Mouse (Mus musculus) forebrain, embryonic 10.5 days (tissue): ENCODE measurements around the gene Farsa. TPM values are rescaled to one million over a fixed set of nuclear protein-coding genes. Genes with fewer than 3 reads are reported as not detected.

Experiments
- DNase-seq: peaks from one replicate; pipeline ENCODE4 v3.0.0-alpha.2; 2017; ENCODE audit warnings: low spot score; ENCODE audit errors: extremely low spot score
- H3K27ac ChIP-seq: fragments of 300-500 bp; sonication (generic); 2 replicates; pipeline ENCODE4 v1.5.1; 2016; ENCODE audit warnings: mild to moderate bottlenecking
- H3K27me3 ChIP-seq: fragments of 300-500 bp; sonication (generic); 2 replicates; pipeline ENCODE4 v1.6.1; 2016; ENCODE audit warnings: mild to moderate bottlenecking; ENCODE audit not compliant: poor library complexity, severe bottlenecking
- H3K36me3 ChIP-seq: fragments of 300-500 bp; sonication (generic); replicated peaks from 2 replicates; pipeline ENCODE4 v1.6.1; 2016; ENCODE audit warnings: mild to moderate bottlenecking, moderate library complexity
- H3K4me1 ChIP-seq: fragments of 300-500 bp; sonication (generic); 2 replicates; pipeline ENCODE4 v1.6.1; 2016
- H3K4me3 ChIP-seq: fragments of 300-500 bp; sonication (generic); 2 replicates; pipeline ENCODE4 v1.5.1; 2016; ENCODE audit warnings: mild to moderate bottlenecking, moderate library complexity
- H3K9me3 ChIP-seq: fragments of 300-500 bp; sonication (generic); 2 replicates; pipeline ENCODE4 v1.6.1; 2016; ENCODE audit warnings: mild to moderate bottlenecking, moderate library complexity
- WGBS: fragments of 180-500 bp; shearing (Covaris S2); methylation state at CpG from one replicate; pipeline ENCODE4 v1.1.7; 2016; 5-methylcytosine and 5-hydroxymethylcytosine counted together
- polyA plus RNA-seq: library from polyadenylated mRNA; unstranded; fragments of >200 nt; fragmentation: Nextera tagmentation; extraction: Ambion mirVana; gene quantifications from 2 replicates; pipeline ENCODE4 v1.2.1, GENCODE M21; 2016

Gene Farsa
- polyA plus RNA-seq, 1 experiment from 2014 or later, result 143 TPM

DNA sequence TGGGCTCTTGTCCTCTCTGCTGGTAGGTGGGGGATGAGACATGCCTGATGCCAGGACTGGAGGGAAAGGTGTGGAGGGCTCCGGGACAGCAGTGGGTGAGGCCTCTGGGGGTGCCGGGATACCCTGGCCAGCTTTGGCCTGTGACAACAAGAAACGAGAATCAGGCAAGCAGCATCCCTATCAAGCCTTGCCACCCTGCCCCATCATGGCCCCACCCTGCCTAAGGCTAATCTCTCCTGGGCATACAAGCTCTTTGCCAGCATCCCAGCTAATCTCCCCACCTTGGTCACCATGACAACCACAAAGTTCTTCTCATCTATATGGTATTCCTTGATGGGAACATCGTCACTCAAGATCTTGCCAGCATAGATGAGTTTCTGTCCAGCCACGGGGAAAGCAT, 18.3 kb upstream of the Farsa start:
- peaks cover 81% of the 10 kb centered on the region for H3K36me3 ChIP-seq
- H3K27ac ChIP-seq, result 0 out of 2 replicates have a peak overlapping the region, but pooled peaks have one; percentile 20
- H3K27me3 ChIP-seq, result no peaks in the 10 kb centered on the region
- peak overlapping the region; percentile 5; the same call in 1 of the 2 replicates for H3K4me3 ChIP-seq
- WGBS, result 94% methylated on average over 5 of the region's 5 CpGs
- no peaks in the 10 kb centered on the region for H3K9me3 ChIP-seq
- no peak for DNase-seq
- peaks cover 61% of the 10 kb centered on the region for H3K4me1 ChIP-seq

DNA sequence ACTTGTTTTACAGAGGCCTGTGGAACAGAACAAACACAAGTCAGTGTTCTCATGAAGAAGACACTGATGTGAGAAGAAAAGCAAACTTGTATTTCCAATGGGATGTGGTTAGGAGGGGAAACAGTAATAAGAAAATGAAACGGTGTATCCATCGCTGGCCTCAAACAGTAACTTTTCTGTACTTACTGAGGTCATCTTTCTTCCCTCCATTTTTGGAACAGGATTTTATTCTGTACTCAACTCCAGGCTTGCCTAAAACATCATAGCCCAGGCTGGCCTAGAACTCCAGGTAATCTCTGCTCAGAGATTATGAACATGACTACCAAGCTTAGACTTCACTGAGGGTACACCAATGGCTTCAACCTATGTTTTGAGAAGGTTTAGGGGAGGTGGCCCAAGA, 17.4 kb upstream of the Farsa start:
- Histone ChIP-seq H3K27me3 (no peaks in the 10 kb centered on the region), H3K36me3 (peaks cover 81% of the 10 kb centered on the region), H3K4me3 (peak overlapping the region; percentile 71), H3K9me3 (no peaks in the 10 kb centered on the region), H3K27ac (no peak overlapping the region; the same call in 1 of the 2 replicates), H3K4me1 (peaks cover 60% of the 10 kb centered on the region)
- 94% methylated on average over 2 of the region's 2 CpGs for WGBS
- no peak for DNase-seq

GRCm38 (mm10) chr8:84839875-84840247, 16.9 kb upstream of the Farsa start:
- Histone ChIP-seq H3K36me3 (peaks cover 81% of the 10 kb centered on the region), H3K4me1 (peaks cover 60% of the 10 kb centered on the region), H3K4me3 (peak overlapping the region; percentile 71), H3K9me3 (no peaks in the 10 kb centered on the region), H3K27me3 (no peaks in the 10 kb centered on the region), H3K27ac (peak overlapping the region; percentile 97)
- DNase-seq, result no peak
- WGBS, result 6% methylated on average over 7 of the region's 7 CpGs

DNA sequence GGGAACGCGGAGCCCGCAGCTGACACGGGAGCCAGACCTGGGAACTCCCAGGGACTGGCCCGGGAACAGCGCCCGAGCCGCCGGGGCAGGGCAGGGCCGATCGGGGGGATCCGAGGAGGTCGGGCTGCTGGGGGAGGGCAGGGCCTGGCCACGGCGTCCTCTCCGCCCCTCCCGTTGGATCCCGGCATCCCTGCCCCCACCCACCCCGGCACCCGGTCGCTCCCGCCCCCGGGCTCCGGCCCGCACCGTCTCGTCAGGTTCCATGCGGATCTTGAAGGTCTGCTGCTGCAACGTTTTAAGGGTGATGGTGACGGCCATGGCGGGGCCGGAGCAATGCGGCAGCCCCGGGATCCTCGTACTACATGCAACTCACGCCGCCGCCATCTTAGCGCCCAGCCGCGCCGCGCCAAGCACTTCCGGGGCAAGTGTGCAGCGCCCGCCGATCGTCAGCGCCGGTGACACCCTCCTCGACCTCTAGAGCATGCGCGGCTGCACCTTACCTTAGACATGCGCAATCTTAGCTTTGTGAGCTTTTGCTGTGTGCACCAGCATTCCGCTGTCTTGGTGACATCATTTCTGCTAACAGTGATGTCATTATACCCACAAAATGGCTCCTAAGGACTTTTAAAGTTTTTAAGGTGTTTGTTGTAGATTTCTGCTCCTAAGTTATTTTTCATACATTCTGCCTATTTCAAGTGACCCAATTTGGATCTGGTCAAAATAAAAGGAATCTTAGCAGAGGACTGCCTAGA, 16.4 kb upstream of the Farsa start, which contains the start of gene Rad23a:
TSS of gene Rad23a (minus strand) at position 418 of the 752 bp plus-strand sequence.
- WGBS, result under 1% methylated on average over 55 of the region's 55 CpGs
- peaks cover 82% of the 10 kb centered on the region for H3K36me3 ChIP-seq
- H3K27ac ChIP-seq, result peak within 1 kb of the TSS; percentile 97

DNA sequence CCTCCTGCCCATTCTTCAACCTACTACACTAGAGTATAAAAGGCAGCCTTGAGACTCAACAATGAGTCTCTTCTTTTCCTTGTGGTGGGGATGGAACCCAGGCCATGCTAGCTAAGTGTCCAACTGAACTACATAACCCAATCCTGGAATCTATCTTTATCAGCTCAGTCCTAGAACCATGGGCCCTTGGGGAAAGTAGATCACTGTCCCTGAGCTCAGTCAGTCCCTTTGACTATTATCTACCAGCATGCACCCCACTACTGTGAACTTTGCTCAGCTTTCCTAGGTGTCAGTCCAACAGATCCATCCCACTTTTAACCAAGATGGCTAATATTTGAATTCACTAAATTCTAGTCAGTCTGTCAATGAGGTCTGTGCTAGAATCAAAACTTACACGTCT, 15.3 kb upstream of the Farsa start:
- Histone ChIP-seq H3K4me1 (peaks cover 64% of the 10 kb centered on the region), H3K27me3 (no peaks in the 10 kb centered on the region), H3K27ac (no peak overlapping the region), H3K4me3 (no peak overlapping the region; the same call in 1 of the 2 replicates), H3K9me3 (no peaks in the 10 kb centered on the region), H3K36me3 (peaks cover 78% of the 10 kb centered on the region)
- 87% methylated on average over 1 of the region's 1 CpGs for WGBS
- no peak for DNase-seq

More for the DNA sequence above, 16.4 kb upstream of the Farsa start, which contains the start of gene Rad23a:
- no peaks in the 10 kb centered on the region for H3K27me3 ChIP-seq
- H3K9me3 ChIP-seq, result no peaks in the 10 kb centered on the region
- peaks cover 63% of the 10 kb centered on the region for H3K4me1 ChIP-seq
- H3K4me3 ChIP-seq, result peak within 1 kb of the TSS; percentile 71
- DNase-seq, result peak; percentile 93

DNA sequence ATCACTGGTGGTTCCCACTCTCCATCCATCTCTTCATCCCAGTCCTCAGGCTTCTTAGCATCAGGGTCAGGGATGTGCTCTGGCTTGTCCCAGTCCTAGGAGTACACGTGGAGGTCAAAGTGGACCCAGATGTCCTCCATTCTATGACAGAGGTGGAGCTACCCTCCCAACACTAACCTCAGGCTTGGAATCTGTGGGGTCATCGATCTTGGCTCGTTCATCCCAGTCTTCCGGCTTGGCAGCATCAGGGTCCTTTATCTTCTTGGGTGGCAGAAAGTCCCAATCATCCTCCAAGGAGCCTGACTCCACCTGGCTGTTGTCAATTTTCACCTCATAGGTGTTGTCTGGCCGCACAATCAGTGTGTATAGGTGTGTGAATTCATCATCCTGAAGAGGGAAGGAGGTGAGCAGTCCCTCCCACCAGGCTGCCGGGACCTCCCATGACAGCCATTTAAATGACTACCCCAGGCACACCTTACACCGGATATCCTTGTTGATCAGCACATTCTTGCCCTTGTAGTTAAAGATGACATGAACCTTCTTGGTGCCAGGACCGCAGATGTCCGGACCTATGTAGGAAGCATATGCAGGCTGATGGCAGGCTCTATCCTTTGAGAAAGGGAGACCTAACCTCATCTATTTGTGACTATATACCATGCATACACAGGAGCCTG, 12.3 kb upstream of the Farsa start:
- peaks cover 51% of the 10 kb centered on the region for H3K36me3 ChIP-seq
- DNase-seq, result no peak
- H3K4me3 ChIP-seq, result peak overlapping the region; percentile 97
- peaks cover 48% of the 10 kb centered on the region for H3K4me1 ChIP-seq
- H3K27me3 ChIP-seq, result no peaks in the 10 kb centered on the region
- H3K9me3 ChIP-seq, result no peaks in the 10 kb centered on the region
- WGBS, result 91% methylated on average over 9 of the region's 9 CpGs
- no peak overlapping the region for H3K27ac ChIP-seq

DNA sequence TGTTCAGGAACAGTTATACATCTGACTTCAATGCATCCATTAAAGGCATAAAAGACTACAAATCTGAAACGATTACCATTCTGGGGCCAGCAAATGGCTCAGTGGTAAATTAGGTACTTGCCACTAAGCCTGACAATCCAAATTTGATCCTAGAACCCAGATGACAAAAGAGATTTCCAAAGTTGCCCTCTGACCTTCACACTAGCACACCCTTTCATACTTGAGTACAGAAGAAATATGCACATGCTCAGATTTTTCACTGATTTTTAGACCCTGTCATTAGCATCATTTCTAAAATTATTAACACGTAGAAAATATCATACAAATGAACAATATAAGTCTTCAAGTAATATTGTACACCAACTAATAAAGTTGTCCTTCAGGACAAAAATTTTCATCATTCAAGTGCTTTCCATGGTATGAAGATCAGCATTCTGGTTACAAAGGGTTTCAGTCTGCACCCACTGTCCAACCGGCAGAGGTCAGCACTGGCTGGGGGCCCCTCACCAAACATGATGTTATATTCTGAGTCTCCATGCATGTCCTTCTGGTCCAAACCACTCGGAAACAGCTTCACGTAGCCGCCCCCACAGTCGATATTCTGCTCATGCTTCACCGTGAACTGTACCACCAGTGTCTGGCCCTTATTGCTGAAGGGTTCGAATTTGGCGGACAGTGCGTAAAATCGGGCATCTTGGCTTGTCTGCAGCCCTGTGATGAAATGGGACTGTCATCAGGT, 11.3 kb upstream of the Farsa start:
- Histone ChIP-seq H3K9me3 (no peaks in the 10 kb centered on the region), H3K36me3 (peaks cover 51% of the 10 kb centered on the region), H3K27me3 (no peaks in the 10 kb centered on the region), H3K4me1 (peaks cover 41% of the 10 kb centered on the region), H3K27ac (peak overlapping the region; percentile 97), H3K4me3 (peak overlapping the region; percentile 97)
- WGBS, result 25% methylated on average over 12 of the region's 12 CpGs
- DNase-seq, result peak; percentile 56

GRCm38 (mm10) chr8:84846094-84846721, 10.6 kb upstream of the Farsa start:
- WGBS, result 2% methylated on average over 30 of the region's 30 CpGs
- peak overlapping the region; percentile 97 for H3K4me3 ChIP-seq
- H3K36me3 ChIP-seq, result peaks cover 49% of the 10 kb centered on the region
- peak overlapping the region; percentile 97 for H3K27ac ChIP-seq
- peaks cover 41% of the 10 kb centered on the region for H3K4me1 ChIP-seq
- no peaks in the 10 kb centered on the region for H3K27me3 ChIP-seq
- DNase-seq, result no peak
- no peaks in the 10 kb centered on the region for H3K9me3 ChIP-seq

DNA sequence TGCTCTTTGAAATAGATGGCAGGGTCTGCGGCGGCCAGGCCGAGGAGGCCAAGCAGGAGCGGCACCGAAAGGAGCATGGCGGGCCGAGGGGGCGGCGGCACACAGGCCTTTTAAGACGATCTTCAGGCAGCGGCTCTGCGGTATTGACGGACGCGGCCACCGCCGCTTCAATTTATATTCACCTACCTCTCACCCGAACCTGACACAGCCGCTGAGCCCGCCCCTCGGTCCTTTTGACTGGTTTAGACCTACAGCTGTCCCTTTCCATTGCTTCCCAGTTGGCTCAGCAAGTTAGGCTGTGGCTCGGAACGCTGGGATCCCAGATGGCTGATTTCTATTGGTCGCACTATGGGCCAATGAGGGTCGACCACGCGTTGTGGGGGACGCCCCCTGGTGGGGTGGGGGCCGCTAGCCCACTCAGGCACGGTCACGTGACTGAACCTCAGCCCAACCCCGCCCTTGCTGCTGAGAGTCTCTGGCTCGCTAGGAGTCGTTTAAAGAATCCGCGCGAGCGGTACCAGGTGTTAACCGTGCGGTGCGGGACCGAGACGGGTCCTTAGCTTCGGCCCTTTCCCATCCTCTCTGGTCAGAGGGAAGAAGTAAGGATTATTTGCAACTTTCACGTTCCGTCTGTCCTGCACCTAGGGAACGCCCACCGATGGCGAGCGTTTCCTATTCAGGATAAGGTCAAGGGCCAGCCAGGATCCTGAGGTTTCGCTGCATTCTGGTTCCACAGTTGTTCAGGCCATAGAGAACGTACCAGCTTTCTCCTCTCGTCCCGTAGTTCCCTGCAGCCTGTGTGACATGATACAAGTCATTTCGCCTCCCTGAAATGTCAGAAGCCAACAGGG, 9.8 kb upstream of the Farsa start, which contains the start of gene Calr:
TSS of gene Calr (minus strand) at position 213 of the 851 bp plus-strand sequence.
- peaks cover 41% of the 10 kb centered on the region for H3K4me1 ChIP-seq

GRCm38 (mm10) chr8:84847684-84848435, 8.9 kb upstream of the Farsa start:
- peak overlapping the region; percentile 97 for H3K4me3 ChIP-seq
- no peaks in the 10 kb centered on the region for H3K9me3 ChIP-seq
- H3K4me1 ChIP-seq, result peaks cover 41% of the 10 kb centered on the region
- no peak for DNase-seq
- H3K27me3 ChIP-seq, result no peaks in the 10 kb centered on the region
- peak overlapping the region; percentile 97 for H3K27ac ChIP-seq
- 63% methylated on average over 6 of the region's 6 CpGs for WGBS
- peaks cover 32% of the 10 kb centered on the region for H3K36me3 ChIP-seq

More for the DNA sequence above, 9.8 kb upstream of the Farsa start, which contains the start of gene Calr:
- Histone ChIP-seq H3K27ac (peak within 1 kb of the TSS; percentile 97), H3K4me3 (peak within 1 kb of the TSS; percentile 97), H3K36me3 (peaks cover 42% of the 10 kb centered on the region), H3K27me3 (no peaks in the 10 kb centered on the region), H3K9me3 (no peaks in the 10 kb centered on the region)
- under 1% methylated on average over 55 of the region's 55 CpGs for WGBS
- DNase-seq, result peak; percentile 99

- Histone ChIP-seq H3K27ac (peak overlapping the region; percentile 92), H3K4me1 (peaks cover 13% of the 10 kb centered on the region), H3K27me3 (peaks cover 6% of the 10 kb centered on the region), H3K36me3 (peaks cover 25% of the 10 kb centered on the region), H3K9me3 (no peaks in the 10 kb centered on the region), H3K4me3 (peak overlapping the region; percentile 83)
- DNase-seq, result no peak
- 94% methylated on average over 3 of the region's 3 CpGs for WGBS
Observed at GRCm38 (mm10) chr8:84856434-84856833, 355 bp upstream of the Farsa start.
